Mouse (Mus musculus) liver, embryonic 12.5 days (tissue): ENCODE results near the gene Cox7b. TPM values are rescaled to one million over a fixed set of nuclear protein-coding genes. Genes with fewer than 3 reads are reported as not detected.
"Not testable (repeated sequence)": the region's sequence is repeated elsewhere in the genome, so short reads cannot be mapped to it uniquely, and the experiment has no call there.

Source experiments
- ATAC-seq: fragments of 200-750 bp; cut with Nextera tagmentation; 2 replicates; pipeline ENCODE4 v1.8.0; 2017; ENCODE audit warnings: moderate number of reproducible peaks, mild to moderate bottlenecking, moderate library complexity
- H3K27ac ChIP-seq: fragments of 300-500 bp; sonication (generic); 2 replicates; pipeline ENCODE4 v1.5.1; 2016; ENCODE audit warnings: mild to moderate bottlenecking
- H3K27me3 ChIP-seq: fragments of 300-500 bp; sonication (generic); replicated peaks from 2 replicates; pipeline ENCODE4 v1.6.1; 2016; ENCODE audit warnings: mild to moderate bottlenecking, moderate library complexity
- H3K36me3 ChIP-seq: fragments of 300-500 bp; sonication (generic); 2 replicates; pipeline ENCODE4 v1.6.1; 2016; ENCODE audit warnings: mild to moderate bottlenecking, moderate library complexity
- H3K4me1 ChIP-seq: fragments of 300-500 bp; sonication (generic); 2 replicates; pipeline ENCODE4 v1.6.1; 2016
- H3K4me2 ChIP-seq: fragments of 300-500 bp; sonication (generic); 2 replicates; pipeline ENCODE4 v1.6.1; 2016; ENCODE audit warnings: mild to moderate bottlenecking, moderate library complexity
- H3K4me3 ChIP-seq: fragments of 300-500 bp; sonication (generic); 2 replicates; pipeline ENCODE4 v1.5.1; 2016; ENCODE audit warnings: mild to moderate bottlenecking, moderate library complexity
- H3K9ac ChIP-seq: fragments of 300-500 bp; sonication (generic); 2 replicates; pipeline ENCODE4 v1.6.1; 2016; ENCODE audit warnings: mild to moderate bottlenecking, moderate library complexity
- H3K9me3 ChIP-seq: fragments of 300-500 bp; sonication (generic); replicated peaks from 2 replicates; pipeline ENCODE4 v1.6.1; 2016; ENCODE audit warnings: mild to moderate bottlenecking, moderate library complexity
- WGBS: fragments of 180-500 bp; shearing (Covaris S2); methylation state at CpG from one replicate; pipeline ENCODE4 v1.1.7; 2016; ENCODE audit not compliant: insufficient replicate concordance; 5-methylcytosine and 5-hydroxymethylcytosine counted together
- polyA plus RNA-seq: library from polyadenylated mRNA; unstranded; fragments of >200 nt; fragmentation: Nextera tagmentation; extraction: Ambion mirVana; gene quantifications from 2 replicates; pipeline ENCODE4 v1.2.1, GENCODE M21; 2016

Gene Cox7b
- 299 and 306 TPM in 2 replicates for polyA plus RNA-seq

DNA sequence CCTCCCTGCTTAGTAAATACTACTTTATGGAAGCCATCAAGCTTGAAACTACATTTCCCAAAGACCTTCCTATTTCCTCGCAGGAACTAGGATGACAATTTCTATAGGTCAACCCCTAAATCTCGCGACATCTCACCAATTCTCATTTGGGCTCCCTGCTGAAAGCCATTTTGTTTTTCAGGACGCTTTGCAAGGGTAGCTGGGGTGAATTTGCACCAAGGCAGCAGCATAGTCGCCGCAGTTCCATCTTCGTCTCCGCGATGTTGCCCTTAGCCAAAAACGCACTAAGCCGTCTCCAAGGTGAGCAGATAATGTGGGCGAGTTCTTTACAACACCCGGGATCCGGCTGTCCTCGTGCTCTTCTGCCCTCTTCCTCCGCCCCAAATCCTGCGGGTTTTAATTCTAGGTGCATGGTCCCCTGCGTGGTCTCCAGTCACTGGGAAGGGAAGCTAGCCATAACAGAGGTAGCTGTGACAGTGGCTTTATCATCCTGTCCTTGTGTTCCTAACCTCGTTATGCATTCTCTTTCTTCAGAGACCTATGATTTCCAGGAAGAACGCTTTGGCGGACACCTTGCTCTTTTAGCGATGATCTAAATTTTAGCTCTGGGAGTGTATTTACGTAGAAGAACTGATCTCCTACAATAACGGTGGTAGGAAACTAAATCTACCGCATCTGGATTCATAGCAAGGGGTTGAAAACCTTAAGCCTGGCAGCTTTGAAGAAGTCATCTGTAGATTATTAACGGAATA lies at the start of gene Cox7b:
Gene Cox7b, plus strand, starts transcription at position 130 of the 752 bp plus-strand sequence.
- H3K4me3 ChIP-seq: peak within 1 kb of the TSS; percentile 69
- H3K9me3 ChIP-seq: no peaks in the 10 kb centered on the region
- peak; percentile 29 for ATAC-seq
- H3K27ac ChIP-seq: peak within 1 kb of the TSS; percentile 85
- peaks cover 24% of the 10 kb centered on the region for H3K36me3 ChIP-seq
- no peaks in the 10 kb centered on the region for H3K27me3 ChIP-seq
- peak within 1 kb of the TSS; percentile 56 for H3K4me2 ChIP-seq
- 7% methylated on average over 26 of the region's 26 CpGs for WGBS
- peak within 1 kb of the TSS; percentile 68 for H3K9ac ChIP-seq
- H3K4me1 ChIP-seq: peaks cover 10% of the 10 kb centered on the region

DNA sequence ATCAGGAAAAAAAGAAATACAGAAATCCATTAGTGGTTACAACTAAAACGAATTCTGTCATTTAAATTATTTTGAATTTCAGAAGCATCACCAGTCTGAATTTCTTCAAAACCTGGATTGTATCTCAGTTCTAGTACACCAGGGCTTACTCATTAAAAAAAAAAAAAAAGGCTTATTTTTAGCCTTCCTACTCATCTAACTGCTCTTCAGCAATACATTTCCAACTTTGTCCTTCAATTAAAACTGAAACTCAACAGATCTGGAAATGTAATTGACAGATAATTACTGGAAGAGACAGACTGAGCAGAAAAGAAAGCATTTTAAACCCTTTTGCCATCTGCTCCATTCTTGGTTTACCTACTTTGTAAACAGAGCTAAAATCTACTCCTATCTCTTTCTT lies 13.9 kb upstream of the Cox7b start:
- no peak for ATAC-seq
- Histone ChIP-seq H3K4me3 (no peak overlapping the region), H3K4me2 (no peak overlapping the region), H3K36me3 (peaks cover 15% of the 10 kb centered on the region; the same call in 1 of the 2 replicates), H3K9me3 (no peaks in the 10 kb centered on the region), H3K27ac (no peak overlapping the region), H3K27me3 (no peaks in the 10 kb centered on the region), H3K4me1 (peaks cover 7% of the 10 kb centered on the region; the same call in 1 of the 2 replicates), H3K9ac (no peak overlapping the region)
- WGBS: 72% methylated on average over 1 of the region's 1 CpGs

DNA sequence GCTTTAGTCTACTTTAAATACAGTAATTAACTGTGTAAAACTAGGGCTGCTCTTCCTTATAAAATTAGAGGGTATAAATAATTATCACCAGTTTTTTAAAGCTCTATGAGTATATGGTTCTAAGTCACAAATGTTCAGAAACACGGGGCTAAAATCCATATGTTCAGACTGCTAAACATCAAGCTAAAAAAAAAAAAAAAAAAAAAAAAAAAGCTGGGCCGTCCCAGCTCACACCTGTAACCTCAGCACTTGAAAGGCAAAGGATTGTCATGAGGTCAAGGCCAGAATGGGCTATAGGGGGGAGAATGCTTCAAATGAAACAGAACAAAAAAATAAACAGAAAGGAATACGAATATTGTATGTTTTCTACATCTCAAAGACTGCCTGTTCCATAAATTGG lies 4.7 kb upstream of the Cox7b start:
- Histone ChIP-seq H3K9ac (peak overlapping the region; percentile 72), H3K4me3 (peak overlapping the region; percentile 68), H3K9me3 (no peaks in the 10 kb centered on the region), H3K36me3 (0 out of 2 replicates have a peak, but pooled peaks cover 2% of the 10 kb centered on the region), H3K4me2 (peak overlapping the region; percentile 68), H3K27ac (peak overlapping the region; percentile 90), H3K4me1 (peaks cover 26% of the 10 kb centered on the region), H3K27me3 (no peaks in the 10 kb centered on the region)
- no peak for ATAC-seq
- WGBS: 23% methylated on average over 3 of the region's 3 CpGs

DNA sequence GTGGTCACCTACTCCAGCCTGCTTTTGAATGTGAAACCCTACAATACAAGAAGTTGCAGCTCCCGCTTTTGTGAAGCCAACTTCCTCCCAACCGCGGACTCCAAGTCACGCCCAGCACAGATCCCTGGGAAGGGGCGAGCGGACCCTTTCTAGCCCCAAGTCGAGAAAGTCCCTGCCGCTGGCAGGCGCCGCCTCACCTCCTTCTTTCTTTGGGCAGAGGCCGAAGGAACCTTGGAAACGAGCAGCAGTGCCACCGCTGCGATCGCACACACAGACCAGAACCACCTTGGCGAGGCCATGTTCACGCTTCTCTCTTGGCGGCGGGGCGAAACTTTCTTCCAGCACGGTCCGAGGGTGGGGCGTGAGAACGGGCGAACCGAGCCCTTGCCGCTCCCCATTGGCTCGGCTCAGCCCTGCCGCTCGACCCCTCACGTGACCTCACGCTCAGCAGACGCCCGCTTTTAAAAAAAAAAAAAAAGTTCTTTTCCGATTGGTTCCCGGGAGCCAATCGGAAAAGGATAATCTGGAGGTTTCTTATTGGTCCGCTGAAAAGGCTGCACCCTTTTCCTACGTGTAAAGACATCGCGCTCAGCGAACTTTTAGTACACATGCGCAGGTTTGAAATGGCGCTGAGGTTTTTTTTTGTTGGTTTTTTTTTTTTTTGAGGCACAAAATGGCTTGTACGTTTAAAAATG lies 3.9 kb upstream of the Cox7b start, which contains the start of gene Magt1:
Gene Magt1, minus strand, starts transcription at position 442 of the 695 bp plus-strand sequence.
- H3K9me3 ChIP-seq: no peaks in the 10 kb centered on the region
- WGBS: 11% methylated on average over 45 of the region's 45 CpGs

DNA sequence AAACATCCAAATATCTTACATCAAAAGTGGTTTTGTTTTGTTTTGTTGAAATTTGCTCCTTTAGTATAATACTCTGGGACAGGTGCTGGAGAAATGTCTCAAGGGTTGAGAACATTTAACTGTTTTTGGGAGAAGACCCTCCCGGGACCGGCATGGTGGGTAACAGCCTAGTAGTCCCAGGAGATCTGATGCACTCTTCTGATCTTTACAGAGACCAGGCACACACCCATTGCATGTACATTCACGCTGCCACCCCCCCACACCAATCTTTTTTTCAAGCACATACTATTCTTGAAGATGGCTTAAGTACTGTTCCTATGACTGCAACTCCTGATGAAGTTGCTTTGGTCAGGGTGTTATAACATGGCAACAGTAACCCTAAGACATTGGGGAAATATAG lies 2.9 kb upstream of the Cox7b start:
- peak overlapping the region; percentile 46 for H3K4me3 ChIP-seq
- no peak for ATAC-seq
- H3K4me2 ChIP-seq: peak overlapping the region; percentile 70
- peaks cover 4% of the 10 kb centered on the region; the same call in 1 of the 2 replicates for H3K36me3 ChIP-seq
- no peaks in the 10 kb centered on the region for H3K9me3 ChIP-seq
- H3K27me3 ChIP-seq: no peaks in the 10 kb centered on the region
- H3K9ac ChIP-seq: peak overlapping the region; percentile 60
- H3K27ac ChIP-seq: peak overlapping the region; percentile 77
- 43% methylated on average over 3 of the region's 3 CpGs for WGBS
- H3K4me1 ChIP-seq: peaks cover 25% of the 10 kb centered on the region

More for the DNA sequence above, 3.9 kb upstream of the Cox7b start, which contains the start of gene Magt1:
- H3K4me1 ChIP-seq: peaks cover 19% of the 10 kb centered on the region
- H3K27ac ChIP-seq: peak within 1 kb of the TSS; percentile 90
- peak within 1 kb of the TSS; percentile 70 for H3K4me2 ChIP-seq
- no peaks in the 10 kb centered on the region for H3K27me3 ChIP-seq
- H3K4me3 ChIP-seq: peak within 1 kb of the TSS; percentile 68
- H3K9ac ChIP-seq: peak within 1 kb of the TSS; percentile 72
- H3K36me3 ChIP-seq: 0 out of 2 replicates have a peak, but pooled peaks cover 2% of the 10 kb centered on the region
- ATAC-seq: peak; percentile 95

DNA sequence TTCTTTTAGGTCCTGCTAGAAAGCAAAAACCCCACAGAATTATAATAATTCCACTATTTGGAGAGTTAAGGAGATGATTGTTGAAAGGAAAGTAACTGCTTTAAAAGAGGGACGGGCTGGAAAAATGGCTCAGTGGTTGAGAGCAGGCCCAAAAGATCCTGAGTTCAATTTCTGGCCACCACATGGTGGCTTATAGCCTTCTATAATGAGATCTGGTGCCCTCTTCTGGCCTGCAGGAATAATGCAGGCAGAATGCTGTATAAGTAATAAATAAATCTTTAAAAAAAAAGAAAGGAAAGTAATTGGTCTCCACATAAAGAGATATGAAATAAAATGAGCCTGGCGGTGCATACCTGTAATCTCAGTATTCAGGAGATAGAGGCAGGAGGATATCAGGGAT lies 2.3 kb upstream of the Cox7b start:
- no peaks in the 10 kb centered on the region for H3K9me3 ChIP-seq
- no peak overlapping the region for H3K4me3 ChIP-seq
- no peak overlapping the region for H3K27ac ChIP-seq
- no peaks in the 10 kb centered on the region for H3K27me3 ChIP-seq
- peaks cover 25% of the 10 kb centered on the region for H3K4me1 ChIP-seq
- H3K36me3 ChIP-seq: peaks cover 5% of the 10 kb centered on the region; the same call in 1 of the 2 replicates
- no peak overlapping the region for H3K9ac ChIP-seq
- WGBS: 18% methylated on average over 2 of the region's 2 CpGs
- no peak for ATAC-seq
- H3K4me2 ChIP-seq: no peak overlapping the region

DNA sequence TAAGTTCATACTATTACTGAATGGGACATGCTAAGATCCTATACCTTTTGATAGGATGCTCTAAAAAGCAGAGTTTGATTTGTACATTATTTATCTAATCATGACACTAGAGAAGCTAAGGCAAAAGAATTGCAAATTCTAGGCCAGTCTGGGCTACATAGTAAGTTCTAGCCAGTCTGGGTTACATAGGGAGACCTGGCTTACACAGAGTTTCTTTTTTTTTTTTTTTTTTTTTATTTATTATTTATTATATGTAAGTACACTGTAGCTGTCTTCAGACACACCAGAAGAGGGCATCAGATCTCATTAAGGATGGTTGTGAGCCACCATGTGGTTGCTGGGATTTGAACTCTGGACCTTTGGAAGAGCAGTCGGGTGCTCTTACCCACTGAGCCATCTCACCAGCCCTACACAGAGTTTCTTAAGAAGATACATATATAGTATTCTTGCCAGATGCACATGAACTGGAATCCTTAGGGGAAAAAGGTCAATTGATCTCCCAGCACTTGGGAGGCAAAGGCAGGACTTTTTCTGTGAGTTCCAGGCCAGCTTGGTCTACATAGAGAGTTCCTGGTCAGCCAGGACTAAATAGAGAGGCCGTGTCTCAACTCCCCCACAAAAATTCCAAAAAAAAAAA lies 641 bp upstream of the Cox7b start:
- Histone ChIP-seq H3K27ac (peak overlapping the region; percentile 85), H3K36me3 (peaks cover 16% of the 10 kb centered on the region), H3K4me3 (peak overlapping the region; percentile 69; the same call in 1 of the 2 replicates), H3K9ac (0 out of 2 replicates have a peak overlapping the region, but pooled peaks have one; percentile 68), H3K4me2 (peak overlapping the region; percentile 56), H3K4me1 (peaks cover 16% of the 10 kb centered on the region)
- not testable (repeated sequence) for ATAC-seq, H3K27me3 ChIP-seq, H3K9me3 ChIP-seq
- 52% methylated on average over 2 of the region's 2 CpGs for WGBS

DNA sequence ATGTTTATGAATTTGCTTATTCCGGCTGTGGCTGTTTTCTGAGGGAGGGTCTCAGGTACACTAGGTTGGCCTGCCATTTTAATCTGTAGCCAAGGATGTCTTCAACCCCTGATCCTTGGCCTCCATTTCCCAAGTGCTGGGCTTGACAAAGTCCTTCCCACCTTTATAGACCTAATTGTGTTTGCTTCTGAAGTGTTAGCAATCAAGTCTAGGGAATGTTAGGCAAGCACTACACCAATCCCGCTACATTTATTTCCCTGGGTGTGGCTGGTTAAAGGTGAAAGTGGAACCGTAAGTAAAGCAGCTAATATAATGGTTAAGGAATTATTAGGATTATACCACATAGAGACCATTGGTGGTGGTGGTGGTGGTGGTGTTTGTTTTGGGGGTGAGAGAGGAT lies 1.6 kb downstream of the Cox7b start:
- peak overlapping the region; percentile 69 for H3K4me3 ChIP-seq
- peaks cover 10% of the 10 kb centered on the region for H3K4me1 ChIP-seq
- WGBS: 72% methylated on average over 3 of the region's 3 CpGs
- H3K9me3 ChIP-seq: no peaks in the 10 kb centered on the region
- no peak for ATAC-seq
- peak overlapping the region; percentile 56 for H3K4me2 ChIP-seq
- H3K27me3 ChIP-seq: no peaks in the 10 kb centered on the region
- H3K9ac ChIP-seq: peak overlapping the region; percentile 31; the same call in 1 of the 2 replicates
- H3K27ac ChIP-seq: no peak overlapping the region
- H3K36me3 ChIP-seq: peaks cover 35% of the 10 kb centered on the region

DNA sequence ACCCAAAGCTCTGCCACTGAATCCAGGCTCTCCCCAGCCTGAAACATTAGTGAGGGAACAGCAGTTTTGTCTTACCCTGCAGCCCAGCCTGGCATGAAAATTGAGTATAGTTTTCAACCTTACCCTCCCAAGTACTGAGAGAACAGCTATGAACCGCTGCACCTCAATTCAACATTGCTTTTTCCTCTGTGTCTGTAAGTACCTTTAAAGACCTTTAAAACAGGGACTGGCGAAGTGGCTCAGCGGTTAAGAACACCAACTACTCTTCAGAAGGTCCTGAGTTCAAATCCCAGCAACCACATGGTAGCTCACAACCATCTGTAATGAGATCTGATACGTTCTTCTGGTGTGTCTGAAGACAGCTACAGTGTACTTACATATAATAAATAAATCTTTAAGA lies 2.0 kb downstream of the Cox7b start:
- Histone ChIP-seq H3K4me1 (peaks cover 10% of the 10 kb centered on the region), H3K36me3 (peaks cover 36% of the 10 kb centered on the region), H3K9ac (0 out of 2 replicates have a peak overlapping the region, but pooled peaks have one; percentile 31), H3K27me3 (no peaks in the 10 kb centered on the region), H3K4me3 (peak overlapping the region; percentile 69; the same call in 1 of the 2 replicates), H3K27ac (no peak overlapping the region), H3K9me3 (no peaks in the 10 kb centered on the region), H3K4me2 (peak overlapping the region; percentile 56)
- ATAC-seq: no peak
- 77% methylated on average over 4 of the region's 4 CpGs for WGBS

DNA sequence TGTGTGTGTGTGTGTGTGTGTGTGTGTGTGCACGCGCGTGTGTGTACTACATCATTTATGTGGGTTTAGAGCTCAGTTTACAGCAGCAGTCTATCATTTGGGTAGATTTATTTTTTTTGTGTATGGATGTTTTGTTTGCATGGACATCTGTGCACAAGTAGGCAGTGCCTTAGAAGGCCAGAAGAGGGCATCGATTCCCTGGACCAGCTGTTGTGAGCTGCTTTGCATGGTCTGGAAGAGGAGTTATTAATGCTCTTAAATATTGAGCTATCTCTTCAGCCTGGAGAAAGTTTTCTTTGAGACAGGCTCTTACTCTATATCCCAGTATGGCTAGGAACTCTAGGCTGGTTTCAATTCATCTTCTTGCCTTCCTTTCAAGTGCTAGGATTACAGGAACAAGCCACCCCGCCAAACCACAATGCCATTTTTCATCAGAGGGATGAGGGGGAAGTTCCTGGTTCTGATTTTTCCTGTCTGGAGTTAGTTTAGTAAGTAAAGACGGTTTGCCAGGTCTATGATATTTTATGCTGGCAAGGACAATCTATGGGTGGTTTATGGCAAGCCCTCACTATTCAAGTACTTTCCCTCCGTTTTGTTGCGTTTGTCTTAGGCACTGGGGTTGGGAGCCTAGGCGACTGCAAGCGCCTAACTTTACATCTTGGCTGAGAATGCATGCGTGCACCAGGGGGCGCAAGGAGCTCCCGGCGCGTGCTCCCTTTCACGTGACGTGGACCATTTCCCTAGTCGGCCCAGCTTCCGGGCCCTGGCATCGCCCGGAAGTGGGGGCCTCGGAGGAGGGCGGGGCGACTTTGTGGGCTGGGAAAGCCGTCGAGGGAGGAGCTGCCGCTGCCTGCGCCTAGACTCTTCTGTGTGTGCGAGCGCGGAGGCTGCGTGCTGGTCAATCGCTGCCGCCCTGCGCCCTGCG lies 11.2 kb downstream of the Cox7b start, which contains the start of gene Atp7a:
Gene Atp7a, plus strand, starts transcription at position 859 of the 925 bp plus-strand sequence.
- Histone ChIP-seq H3K4me1 (peaks cover 3% of the 10 kb centered on the region; the same call in 1 of the 2 replicates), H3K27me3 (no peaks in the 10 kb centered on the region), H3K36me3 (peaks cover 4% of the 10 kb centered on the region; the same call in 1 of the 2 replicates), H3K9me3 (no peaks in the 10 kb centered on the region), H3K4me3 (peak within 1 kb of the TSS; percentile 62), H3K27ac (peak within 1 kb of the TSS; percentile 71), H3K9ac (peak within 1 kb of the TSS; percentile 73), H3K4me2 (peak within 1 kb of the TSS; percentile 66)
- peak; percentile 99 for ATAC-seq
- 13% methylated on average over 36 of the region's 36 CpGs for WGBS

DNA sequence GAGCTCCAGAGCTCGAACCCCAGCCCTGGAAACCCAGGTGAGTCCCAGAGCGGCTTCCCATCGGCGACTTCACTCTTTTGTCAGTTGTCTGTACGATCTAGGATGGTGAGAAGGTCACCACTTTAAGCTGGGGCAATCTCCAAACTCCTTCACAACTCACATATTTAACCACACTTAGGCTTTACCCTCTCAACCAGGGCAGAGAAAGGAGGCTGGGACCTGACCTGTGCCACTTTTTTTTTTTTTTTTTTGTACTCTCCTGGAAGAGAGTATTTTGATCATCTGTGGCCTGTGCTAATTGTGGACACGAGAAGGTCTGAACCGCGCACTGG lies 11.8 kb downstream of the Cox7b start:
- ATAC-seq: peak; percentile 47
- no peaks in the 10 kb centered on the region for H3K27me3 ChIP-seq
- 3% methylated on average over 8 of the region's 8 CpGs for WGBS
- peaks cover 3% of the 10 kb centered on the region; the same call in 1 of the 2 replicates for H3K4me1 ChIP-seq
- peak overlapping the region; percentile 71 for H3K27ac ChIP-seq
- H3K9ac ChIP-seq: peak overlapping the region; percentile 73
- H3K36me3 ChIP-seq: no peaks in the 10 kb centered on the region
- peak overlapping the region; percentile 66 for H3K4me2 ChIP-seq
- peak overlapping the region; percentile 62 for H3K4me3 ChIP-seq
- H3K9me3 ChIP-seq: no peaks in the 10 kb centered on the region
